Mouse (Mus musculus): ENCODE results near the gene Atad5.
A peak's percentile ranks its signal among the peaks of the same experiment; 100 is the strongest.

Atad5 gene

DNA sequence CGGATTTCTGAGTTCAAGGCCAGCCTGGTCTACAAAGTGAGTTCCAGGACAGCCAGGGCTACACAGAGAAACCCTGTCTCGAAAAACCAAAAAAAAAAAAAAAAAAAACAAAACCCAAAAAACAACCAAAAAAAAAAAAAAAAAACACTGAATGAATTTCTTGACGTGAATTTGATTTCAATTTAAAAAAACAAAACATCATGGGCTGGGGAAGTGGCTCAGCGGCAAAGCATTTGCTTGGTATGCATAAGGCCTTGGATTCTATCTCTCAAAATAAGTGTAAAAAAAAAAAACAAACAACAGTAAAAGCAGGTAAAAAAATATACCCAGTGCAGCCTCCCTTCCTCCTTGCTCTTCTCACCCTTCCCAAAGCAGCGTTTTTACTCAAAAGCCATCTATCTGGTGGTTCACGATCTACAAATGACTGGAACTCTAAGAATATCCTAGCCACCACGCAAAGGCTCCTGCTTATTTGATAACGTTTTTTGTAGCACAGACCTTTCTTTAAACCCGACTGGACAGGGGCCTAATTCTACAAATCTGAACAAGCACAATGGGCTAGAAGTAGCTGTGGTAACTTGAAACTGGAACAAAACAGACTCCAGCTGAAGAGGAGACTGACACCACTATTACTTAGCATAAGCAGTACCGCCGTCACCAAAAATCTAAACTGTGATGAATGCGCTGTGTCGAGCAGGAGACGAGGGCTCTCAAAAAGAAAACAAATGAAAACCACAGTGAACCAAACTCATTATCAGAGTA is 11.2 kb upstream of the Atad5 start:
- TF ChIP-seq NANOG (IDR thresholded peaks at IDR 0.05; ENCODE audit: borderline replicate concordance, low read length) = no peak
- no peak for TF ChIP-seq CTCF (conservative IDR thresholded peaks at IDR 0.05; ENCODE audit: low read length)
- no peak for TF ChIP-seq POU5F1 (IDR thresholded peaks at IDR 0.05; ENCODE audit: borderline replicate concordance, low read length)
- H3K4me3 ChIP-seq (replicated peaks; ENCODE audit: low read length) = no peak overlapping the region
- no peaks in the 10 kb centered on the region for H3K9me3 ChIP-seq (ENCODE audit: low read length)
- H3K27me3 ChIP-seq (ENCODE audit: insufficient read depth, low read length) = no peaks in the 10 kb centered on the region
- H3K36me3 ChIP-seq (ENCODE audit: insufficient read depth, low read length) = peaks cover 51% of the 10 kb centered on the region
- peaks cover 42% of the 10 kb centered on the region for H3K4me1 ChIP-seq (replicated peaks; ENCODE audit: low read depth, low read length)

DNA sequence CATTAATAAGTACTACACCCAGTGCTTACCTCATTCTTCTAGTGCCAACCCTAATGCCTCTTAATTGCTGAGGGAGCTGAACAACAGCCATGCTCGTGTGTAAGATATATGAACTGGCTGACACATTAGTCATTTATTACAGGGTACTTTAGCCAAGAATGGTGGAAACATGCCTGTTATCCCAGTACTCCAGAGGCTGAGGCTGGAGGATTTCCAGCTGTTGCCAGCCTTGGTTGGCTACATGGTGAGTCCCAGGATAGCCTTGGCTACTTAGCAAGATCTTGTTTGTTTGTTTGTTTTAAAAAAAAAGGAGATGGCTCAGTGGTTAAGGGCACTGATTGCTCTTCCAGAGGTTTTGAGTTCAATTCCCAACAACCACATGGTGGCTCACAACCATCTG is 10.4 kb upstream of the Atad5 start:
- Histone ChIP-seq H3K36me3 (ENCODE audit: insufficient read depth, low read length) (peaks cover 44% of the 10 kb centered on the region), H3K9me3 (ENCODE audit: low read length) (0 out of 2 replicates have a peak, but pooled peaks cover 5% of the 10 kb centered on the region), H3K4me3 (replicated peaks; ENCODE audit: low read length) (no peak overlapping the region), H3K4me1 (replicated peaks; ENCODE audit: low read depth, low read length) (peaks cover 35% of the 10 kb centered on the region), H3K27me3 (ENCODE audit: insufficient read depth, low read length) (no peaks in the 10 kb centered on the region)
- no peak for TF ChIP-seq POU5F1 (IDR thresholded peaks at IDR 0.05; ENCODE audit: borderline replicate concordance, low read length)
- TF ChIP-seq CTCF (conservative IDR thresholded peaks at IDR 0.05; ENCODE audit: low read length) = no peak
- TF ChIP-seq NANOG (IDR thresholded peaks at IDR 0.05; ENCODE audit: borderline replicate concordance, low read length) = no peak

DNA sequence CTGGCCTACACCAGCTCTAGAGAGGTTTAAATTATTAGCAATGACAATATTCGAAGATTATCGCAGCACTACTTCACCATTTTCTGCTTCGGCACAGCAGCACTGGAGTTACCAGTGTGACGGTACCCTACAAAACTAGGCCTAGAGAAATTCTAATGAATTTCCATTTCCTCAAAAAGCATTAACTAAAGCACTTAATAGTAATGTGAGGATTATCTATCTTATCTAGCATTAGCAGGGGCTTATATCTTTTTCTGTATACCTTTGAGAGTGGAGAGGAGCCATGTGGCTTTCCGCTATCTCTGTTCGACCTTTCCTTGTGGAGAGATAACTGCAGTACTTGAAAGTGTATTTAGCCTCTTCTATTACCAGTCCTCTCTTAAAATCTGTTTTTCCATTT is 9.4 kb upstream of the Atad5 start:
- peaks cover 37% of the 10 kb centered on the region for H3K36me3 ChIP-seq (ENCODE audit: insufficient read depth, low read length)
- TF ChIP-seq CTCF (conservative IDR thresholded peaks at IDR 0.05; ENCODE audit: low read length) (no peak), NANOG (IDR thresholded peaks at IDR 0.05; ENCODE audit: borderline replicate concordance, low read length) (no peak), POU5F1 (IDR thresholded peaks at IDR 0.05; ENCODE audit: borderline replicate concordance, low read length) (no peak)
- 0 out of 2 replicates have a peak, but pooled peaks cover 5% of the 10 kb centered on the region for H3K9me3 ChIP-seq (ENCODE audit: low read length)
- no peaks in the 10 kb centered on the region for H3K27me3 ChIP-seq (ENCODE audit: insufficient read depth, low read length)
- H3K4me3 ChIP-seq (replicated peaks; ENCODE audit: low read length) = peak overlapping the region; percentile 96
- peaks cover 33% of the 10 kb centered on the region for H3K4me1 ChIP-seq (replicated peaks; ENCODE audit: low read depth, low read length)

DNA sequence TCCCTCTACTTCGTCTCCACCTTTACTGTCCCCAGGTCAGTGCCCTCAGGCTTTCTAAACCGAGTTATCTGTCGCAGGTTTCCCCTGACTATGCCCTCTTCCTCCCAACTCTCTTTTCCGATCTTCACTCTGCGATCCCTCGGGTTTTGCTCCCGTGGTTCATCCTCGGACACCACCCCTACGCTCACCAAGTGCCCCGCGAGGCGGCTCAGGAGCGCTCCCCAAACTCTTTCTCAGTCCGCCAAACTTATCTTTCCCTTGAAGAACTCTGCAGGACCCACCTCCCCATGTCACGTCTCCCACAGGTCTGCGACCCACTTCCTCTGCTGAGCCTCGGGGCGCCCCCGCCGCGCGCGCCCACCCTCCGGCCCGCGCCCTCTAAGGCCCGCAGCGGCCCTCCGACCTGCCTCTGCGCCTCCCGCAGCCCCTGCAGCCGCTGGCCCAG is 8.8 kb upstream of the Atad5 start:
- H3K36me3 ChIP-seq (ENCODE audit: insufficient read depth, low read length) = peaks cover 31% of the 10 kb centered on the region
- peak overlapping the region; percentile 96 for H3K4me3 ChIP-seq (replicated peaks; ENCODE audit: low read length)
- H3K9me3 ChIP-seq (ENCODE audit: low read length) = 0 out of 2 replicates have a peak, but pooled peaks cover 5% of the 10 kb centered on the region
- no peaks in the 10 kb centered on the region for H3K27me3 ChIP-seq (ENCODE audit: insufficient read depth, low read length)
- TF ChIP-seq POU5F1 (IDR thresholded peaks at IDR 0.05; ENCODE audit: borderline replicate concordance, low read length) (no peak), NANOG (IDR thresholded peaks at IDR 0.05; ENCODE audit: borderline replicate concordance, low read length) (no peak), CTCF (conservative IDR thresholded peaks at IDR 0.05; ENCODE audit: low read length) (no peak)
- H3K4me1 ChIP-seq (replicated peaks; ENCODE audit: low read depth, low read length) = peaks cover 35% of the 10 kb centered on the region

DNA sequence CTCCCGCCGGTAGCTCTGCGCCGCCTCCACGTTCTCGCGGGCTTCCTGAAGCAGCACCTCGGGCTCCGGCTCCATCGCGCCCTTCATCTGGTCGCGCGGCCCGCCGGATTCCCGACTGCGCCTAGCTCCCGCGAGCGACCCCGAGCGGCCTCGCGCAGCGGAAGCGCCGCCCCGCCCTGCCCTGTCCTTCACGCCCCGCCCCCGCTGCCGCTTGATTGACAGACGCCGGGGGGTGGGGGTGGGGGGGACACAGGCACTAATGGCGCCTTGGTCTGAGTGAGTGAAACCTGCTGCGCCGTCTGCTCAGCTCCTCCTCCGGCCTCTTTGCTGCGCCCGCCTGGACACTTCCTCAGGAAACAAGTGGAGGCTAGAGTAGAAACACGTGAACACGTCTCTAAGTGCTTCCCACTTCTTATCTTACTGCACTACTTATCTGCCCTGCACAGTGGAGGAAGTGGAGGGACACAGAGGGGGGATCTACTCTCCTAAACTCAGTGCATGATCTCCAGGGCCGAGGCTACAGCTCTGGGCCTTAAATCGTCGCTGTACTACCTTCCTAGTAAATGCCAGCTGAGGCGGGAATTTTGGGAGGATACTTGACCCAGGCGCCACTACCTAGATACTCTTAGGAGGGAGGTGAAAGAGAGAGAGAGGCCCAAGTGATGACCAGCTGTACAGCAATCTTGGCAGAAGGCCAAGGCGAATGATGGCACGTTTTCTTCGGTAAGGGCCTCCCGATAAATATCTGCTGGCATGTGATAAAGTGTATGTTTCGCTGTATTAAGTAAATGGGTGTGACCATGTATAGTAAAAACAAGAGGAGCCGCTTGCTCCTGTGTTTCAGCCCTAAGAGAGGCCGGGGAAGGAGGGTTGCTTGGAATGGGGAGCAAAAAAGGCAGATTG is 8.1 kb upstream of the Atad5 start, which contains the start of gene Crlf3:
Crlf3 (minus strand) TSS at position 166 of the 903 bp plus-strand sequence.
- 0 out of 2 replicates have a peak, but pooled peaks cover 5% of the 10 kb centered on the region for H3K9me3 ChIP-seq (ENCODE audit: low read length)
- no peaks in the 10 kb centered on the region for H3K27me3 ChIP-seq (ENCODE audit: insufficient read depth, low read length)
- H3K4me1 ChIP-seq (replicated peaks; ENCODE audit: low read depth, low read length) = peaks cover 38% of the 10 kb centered on the region
- peaks cover 25% of the 10 kb centered on the region for H3K36me3 ChIP-seq (ENCODE audit: insufficient read depth, low read length)
- peak within 1 kb of the TSS; percentile 96 for H3K4me3 ChIP-seq (replicated peaks; ENCODE audit: low read length)
- no peak for TF ChIP-seq NANOG (IDR thresholded peaks at IDR 0.05; ENCODE audit: borderline replicate concordance, low read length)
- TF ChIP-seq CTCF (conservative IDR thresholded peaks at IDR 0.05; ENCODE audit: low read length) = no peak
- no peak for TF ChIP-seq POU5F1 (IDR thresholded peaks at IDR 0.05; ENCODE audit: borderline replicate concordance, low read length)

DNA sequence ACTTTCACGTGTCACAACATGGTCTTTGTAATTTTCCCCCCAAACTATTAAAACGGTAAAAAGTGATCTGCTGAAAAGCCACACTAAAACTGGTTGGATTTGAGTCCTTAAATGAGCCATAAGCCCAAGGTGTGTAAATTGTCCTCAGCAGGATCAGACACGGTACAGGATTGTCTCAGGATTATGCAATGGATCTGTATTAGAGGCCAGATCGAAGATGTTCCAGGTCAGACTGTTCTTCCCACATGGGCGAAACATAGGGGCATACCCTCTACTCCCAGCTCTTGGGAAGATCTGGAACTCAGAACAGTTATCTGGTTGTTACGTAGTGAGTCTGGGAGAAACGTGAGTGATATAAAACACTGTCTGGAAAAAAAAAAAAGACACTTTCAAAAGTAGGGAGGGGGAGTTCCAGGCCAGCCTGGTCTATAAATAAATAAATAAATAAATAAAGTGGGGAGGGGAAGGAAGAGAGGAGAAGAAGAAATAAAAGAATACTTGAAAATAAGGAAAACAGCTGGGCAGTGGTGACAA is 7.3 kb upstream of the Atad5 start:
- no peaks in the 10 kb centered on the region for H3K27me3 ChIP-seq (ENCODE audit: insufficient read depth, low read length)
- 0 out of 2 replicates have a peak, but pooled peaks cover 5% of the 10 kb centered on the region for H3K9me3 ChIP-seq (ENCODE audit: low read length)
- no peak for TF ChIP-seq NANOG (IDR thresholded peaks at IDR 0.05; ENCODE audit: borderline replicate concordance, low read length)
- no peak for TF ChIP-seq POU5F1 (IDR thresholded peaks at IDR 0.05; ENCODE audit: borderline replicate concordance, low read length)
- H3K4me1 ChIP-seq (replicated peaks; ENCODE audit: low read depth, low read length) = peaks cover 38% of the 10 kb centered on the region
- H3K36me3 ChIP-seq (ENCODE audit: insufficient read depth, low read length) = peaks cover 21% of the 10 kb centered on the region
- peak overlapping the region; percentile 96 for H3K4me3 ChIP-seq (replicated peaks; ENCODE audit: low read length)

DNA sequence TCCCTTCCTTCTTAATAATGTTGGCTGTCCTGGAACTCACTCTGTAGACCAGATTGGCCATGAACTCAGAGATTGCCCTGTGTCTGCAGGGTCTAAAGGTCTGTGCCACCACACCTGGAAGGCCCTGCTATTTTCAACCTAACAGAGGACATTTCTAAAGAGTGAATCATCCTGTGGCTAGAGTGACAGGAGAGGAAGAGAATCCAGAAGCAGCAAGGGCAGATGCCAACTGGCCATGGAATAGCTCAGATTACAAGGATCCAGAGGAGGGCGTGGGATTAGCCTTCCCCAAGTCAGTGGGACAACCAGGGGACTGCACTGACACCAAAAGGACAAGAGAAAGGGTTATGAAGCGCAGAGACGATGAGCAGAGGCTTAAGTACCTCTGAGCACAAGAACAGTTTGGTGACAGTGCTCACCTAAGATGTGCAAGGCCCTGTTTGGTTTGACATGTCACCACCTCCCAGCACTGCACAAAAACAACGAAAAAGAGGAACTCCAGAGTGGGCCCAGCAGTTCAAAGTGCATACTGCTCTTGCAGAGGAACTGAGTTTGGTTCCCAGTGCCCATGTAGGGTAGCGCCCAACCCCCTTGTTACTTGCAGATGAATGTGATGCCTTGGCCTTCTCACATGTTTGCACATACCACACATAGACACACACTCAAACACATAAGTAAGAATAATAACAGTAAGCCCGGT is 3.7 kb upstream of the Atad5 start:
- Histone ChIP-seq H3K4me3 (replicated peaks; ENCODE audit: low read length) (no peak overlapping the region), H3K27me3 (ENCODE audit: insufficient read depth, low read length) (no peaks in the 10 kb centered on the region), H3K36me3 (ENCODE audit: insufficient read depth, low read length) (no peaks in the 10 kb centered on the region), H3K4me1 (replicated peaks; ENCODE audit: low read depth, low read length) (peaks cover 32% of the 10 kb centered on the region), H3K9me3 (ENCODE audit: low read length) (0 out of 2 replicates have a peak, but pooled peaks cover 5% of the 10 kb centered on the region)
- no peak for TF ChIP-seq CTCF (conservative IDR thresholded peaks at IDR 0.05; ENCODE audit: low read length)
- TF ChIP-seq NANOG (IDR thresholded peaks at IDR 0.05; ENCODE audit: borderline replicate concordance, low read length) = no peak

All from E14TG2a.4 (cell line).